Mouse (Mus musculus) hindbrain, postnatal 0 days (tissue): ENCODE data around the gene Fam131a. TPM values are rescaled to one million over a fixed set of nuclear protein-coding genes. Genes with fewer than 3 reads are reported as not detected.

Source experiments
- ATAC-seq: fragments of 200-750 bp; cut with Nextera tagmentation; 2 replicates; pipeline ENCODE4 v1.8.0; 2017; ENCODE audit warnings: mild to moderate bottlenecking, moderate TSS enrichment, moderate library complexity
- DNase-seq: peaks from one replicate; pipeline ENCODE4 v3.0.0-alpha.2; 2015; ENCODE audit warnings: low spot score
- H3K27ac ChIP-seq: fragments of 300-500 bp; sonication (generic); 2 replicates; pipeline ENCODE4 v1.5.1; 2014; ENCODE audit warnings: mild to moderate bottlenecking
- H3K27me3 ChIP-seq: fragments of 300-500 bp; sonication (generic); 2 replicates; pipeline ENCODE4 v1.6.1; 2014; ENCODE audit warnings: low read length, mixed read lengths; ENCODE audit not compliant: insufficient read depth
- H3K36me3 ChIP-seq: fragments of 300-500 bp; sonication (generic); 2 replicates; pipeline ENCODE4 v1.6.1; 2014; ENCODE audit warnings: low read length, mixed read lengths; ENCODE audit not compliant: insufficient read depth
- H3K4me1 ChIP-seq: fragments of 300-500 bp; sonication (generic); 2 replicates; pipeline ENCODE4 v1.6.1; 2014; ENCODE audit warnings: antibody characterized with exemption, low read length, mixed read lengths; ENCODE audit not compliant: insufficient read depth
- H3K4me2 ChIP-seq: fragments of 300-500 bp; sonication (generic); 2 replicates; pipeline ENCODE4 v1.6.1; 2014; ENCODE audit warnings: low read depth, mild to moderate bottlenecking, low read length, moderate library complexity, mixed read lengths
- H3K4me3 ChIP-seq: fragments of 300-500 bp; sonication (generic); 2 replicates; pipeline ENCODE4 v1.5.1; 2014; ENCODE audit warnings: low read length
- H3K9ac ChIP-seq: fragments of 300-500 bp; sonication (generic); replicated peaks from 2 replicates; pipeline ENCODE4 v1.6.1; 2014; ENCODE audit warnings: mild to moderate bottlenecking, low read length, moderate library complexity, mixed read lengths
- H3K9me3 ChIP-seq: fragments of 300-500 bp; sonication (generic); 2 replicates; pipeline ENCODE4 v1.6.1; 2016; ENCODE audit warnings: low read length, mixed read lengths
- CTCF ChIP-seq: IDR thresholded peaks from 2 replicates; pipeline ENCODE4 v1.5.1; 2016; ENCODE audit warnings: antibody characterized with exemption, control low read depth, low read depth
- WGBS: fragments of 180-500 bp; shearing (Covaris S2); extraction: QIAGEN DNeasy Blood & Tissue Kit; methylation state at CpG from one replicate; pipeline ENCODE4 v1.1.7; 2014; 5-methylcytosine and 5-hydroxymethylcytosine counted together
- polyA plus RNA-seq: library from polyadenylated mRNA; unstranded; fragments of >200 nt; fragmentation: Nextera tagmentation; extraction: Ambion mirVana; gene quantifications from 2 replicates; pipeline ENCODE4 v1.2.1, GENCODE M21; 2015
- total RNA-seq: library from RNA; depleted of rRNA; stranded (reverse); fragments of >200 nt; gene quantifications from 2 replicates; pipeline ENCODE4 v1.2.3, GENCODE M21; 2014

The Fam131a gene
- total and polyA plus RNA-seq, 2 experiments from 2014 or later, result 55.4 to 147 TPM

- peaks cover 4% of the 10 kb centered on the region; the same call in 1 of the 2 replicates for H3K4me1 ChIP-seq
- peak overlapping the region; percentile 74 for H3K4me3 ChIP-seq
- peak overlapping the region; percentile 86 for H3K9ac ChIP-seq
- H3K27me3 ChIP-seq, result no peaks in the 10 kb centered on the region
- ATAC-seq (peak; percentile 50), DNase-seq (peak; percentile 45)
- peak overlapping the region; percentile 96 for H3K4me2 ChIP-seq
- under 1% methylated on average over 22 of the region's 30 CpGs for WGBS
- TF ChIP-seq CTCF, result peak; percentile 36
- H3K9me3 ChIP-seq, result no peaks in the 10 kb centered on the region
- H3K27ac ChIP-seq, result peak overlapping the region; percentile 85
- 0 out of 2 replicates have a peak, but pooled peaks cover 4% of the 10 kb centered on the region for H3K36me3 ChIP-seq
These were observed 39.3 kb downstream of the Fam131a start for GRCm38 (mm10) chr16:20732251-20732924.

DNA sequence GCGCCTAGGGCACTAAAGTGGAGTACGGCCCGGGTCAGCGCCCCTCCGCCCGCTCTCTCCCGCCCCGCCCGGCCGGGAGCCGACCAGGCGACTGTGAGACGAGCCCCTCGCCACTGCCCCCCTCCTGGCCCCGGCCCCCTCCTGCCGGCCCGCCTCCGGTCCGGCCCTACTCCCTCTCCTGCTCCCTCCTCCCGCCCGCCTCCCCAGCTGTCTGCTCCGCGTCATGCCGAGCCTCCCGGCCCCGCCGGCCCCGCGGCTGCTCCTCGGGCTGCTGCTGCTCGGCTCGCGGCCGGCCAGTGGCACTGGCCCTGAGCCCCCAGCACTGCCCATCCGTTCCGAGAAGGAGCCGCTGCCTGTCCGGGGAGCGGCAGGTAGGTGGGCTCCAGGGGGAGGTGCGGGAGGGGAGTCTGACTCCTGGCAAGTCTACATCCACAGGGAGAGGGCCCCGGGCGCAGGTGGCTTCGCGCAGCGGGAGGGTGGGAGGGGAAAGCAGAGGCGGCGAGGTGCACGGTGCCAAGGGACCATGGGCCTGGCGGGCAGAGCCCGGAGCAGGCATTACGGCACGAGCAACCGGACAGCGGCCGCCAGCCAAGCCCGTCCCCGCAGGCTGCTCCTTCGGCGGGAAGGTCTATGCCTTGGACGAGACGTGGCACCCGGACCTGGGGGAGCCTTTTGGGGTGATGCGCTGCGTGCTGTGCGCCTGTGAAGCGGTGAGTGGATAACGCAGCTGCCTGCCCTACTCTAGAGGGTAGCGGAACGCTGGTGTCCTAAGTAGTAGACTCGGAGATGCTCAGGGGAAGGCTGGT is 40.1 kb downstream of the Fam131a start, which contains the start of gene Chrd:
TSS of gene Chrd (plus strand) at position 203 of the 806 bp plus-strand sequence.
- peak; percentile 73 for DNase-seq
- Histone ChIP-seq H3K36me3 (0 out of 2 replicates have a peak, but pooled peaks cover 4% of the 10 kb centered on the region), H3K27ac (peak within 1 kb of the TSS; percentile 85), H3K27me3 (no peaks in the 10 kb centered on the region), H3K4me1 (peaks cover 4% of the 10 kb centered on the region; the same call in 1 of the 2 replicates), H3K4me3 (peak within 1 kb of the TSS; percentile 74), H3K4me2 (peak within 1 kb of the TSS; percentile 96), H3K9me3 (no peaks in the 10 kb centered on the region), H3K9ac (peak within 1 kb of the TSS; percentile 86)
- peak; percentile 80 for ATAC-seq
- no peak for TF ChIP-seq CTCF
- 1% methylated on average over 57 of the region's 70 CpGs for WGBS

DNA sequence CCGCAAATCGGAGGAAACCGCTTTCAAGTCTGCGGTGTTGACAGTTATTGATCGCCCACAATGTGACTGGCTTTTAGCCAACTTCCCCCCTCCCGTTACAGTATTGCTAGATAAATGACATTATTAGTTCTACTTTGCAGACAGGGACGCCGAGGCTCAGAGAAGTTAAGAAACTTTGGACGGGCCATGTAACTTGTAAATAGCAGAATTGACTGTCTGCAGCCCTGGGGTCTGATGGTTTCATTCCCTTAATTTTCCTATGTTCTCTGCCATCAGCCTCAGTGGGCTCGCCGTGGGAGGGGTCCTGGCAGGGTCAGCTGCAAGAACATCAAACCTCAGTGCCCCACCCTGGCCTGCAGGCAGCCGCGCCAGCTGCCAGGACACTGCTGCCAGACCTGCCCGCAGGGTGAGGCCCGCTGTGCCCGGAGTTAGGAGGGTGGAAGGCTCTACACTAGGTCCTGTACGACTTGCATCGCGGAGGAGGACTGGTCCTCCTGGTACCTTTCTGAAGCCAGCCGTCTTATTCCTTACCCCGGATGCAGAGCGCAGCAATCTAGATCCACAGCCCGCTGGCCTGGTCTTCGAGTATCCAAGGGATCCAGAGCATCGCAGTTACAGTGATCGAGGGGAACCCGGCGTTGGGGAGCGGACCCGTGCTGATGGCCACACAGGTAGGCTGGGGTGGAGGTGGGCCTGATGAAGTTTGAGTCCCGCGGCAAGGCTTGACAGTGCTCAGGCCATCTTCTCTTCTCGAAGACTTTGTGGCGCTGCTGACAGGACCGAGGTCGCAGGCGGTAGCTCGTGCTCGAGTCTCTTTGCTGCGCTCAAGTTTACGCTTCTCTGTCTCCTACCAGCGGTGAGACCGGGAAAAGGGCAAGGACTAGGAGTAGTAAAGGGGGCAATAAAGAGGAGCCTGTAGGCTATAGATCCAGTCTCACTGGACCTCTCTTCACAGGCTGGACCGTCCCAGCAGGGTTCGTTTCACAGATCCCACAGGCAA is 41.0 kb downstream of the Fam131a start, which contains the start of gene Thpo:
TSS of gene Thpo (minus strand) at position 781 of the 1,000 bp plus-strand sequence.
- Histone ChIP-seq H3K9me3 (no peaks in the 10 kb centered on the region), H3K36me3 (0 out of 2 replicates have a peak, but pooled peaks cover 4% of the 10 kb centered on the region), H3K9ac (peak within 1 kb of the TSS; percentile 86), H3K27ac (peak within 1 kb of the TSS; percentile 85), H3K27me3 (no peaks in the 10 kb centered on the region), H3K4me3 (peak within 1 kb of the TSS; percentile 74), H3K4me1 (peaks cover 4% of the 10 kb centered on the region; the same call in 1 of the 2 replicates), H3K4me2 (peak within 1 kb of the TSS; percentile 96)
- DNase-seq (peak; percentile 38), ATAC-seq (no peak)
- peak; percentile 36 for TF ChIP-seq CTCF
- 4% methylated on average over 45 of the region's 45 CpGs for WGBS

DNA sequence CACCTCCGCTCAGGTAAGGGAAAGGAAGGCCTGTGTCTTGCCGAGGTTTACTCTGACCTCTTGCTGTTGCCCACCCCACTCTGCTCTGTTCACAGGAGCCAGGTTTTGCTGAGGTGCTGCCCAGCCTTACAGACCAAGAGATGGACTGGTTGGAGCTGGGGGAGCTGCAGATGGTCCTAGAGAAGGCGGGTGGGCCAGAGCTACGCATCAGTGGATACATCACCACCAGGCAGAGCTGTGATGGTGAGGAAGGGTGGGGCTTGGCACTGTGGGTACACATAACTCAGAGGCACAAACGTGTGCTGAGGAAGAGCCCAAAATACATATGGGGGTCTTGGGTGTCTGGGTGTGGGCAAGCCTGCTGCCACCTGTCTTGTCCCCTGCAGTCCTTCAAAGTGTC is 42.6 kb downstream of the Fam131a start:
- no peak overlapping the region for H3K27ac ChIP-seq
- ATAC-seq, result no peak
- 0 out of 2 replicates have a peak, but pooled peaks cover 4% of the 10 kb centered on the region for H3K36me3 ChIP-seq
- TF ChIP-seq CTCF, result no peak
- WGBS, result 76% methylated on average over 5 of the region's 5 CpGs
- DNase-seq, result no peak
- no peak overlapping the region for H3K4me3 ChIP-seq
- no peak overlapping the region for H3K9ac ChIP-seq
- H3K27me3 ChIP-seq, result no peaks in the 10 kb centered on the region
- H3K9me3 ChIP-seq, result no peaks in the 10 kb centered on the region
- H3K4me1 ChIP-seq, result peaks cover 4% of the 10 kb centered on the region; the same call in 1 of the 2 replicates
- H3K4me2 ChIP-seq, result no peak overlapping the region

DNA sequence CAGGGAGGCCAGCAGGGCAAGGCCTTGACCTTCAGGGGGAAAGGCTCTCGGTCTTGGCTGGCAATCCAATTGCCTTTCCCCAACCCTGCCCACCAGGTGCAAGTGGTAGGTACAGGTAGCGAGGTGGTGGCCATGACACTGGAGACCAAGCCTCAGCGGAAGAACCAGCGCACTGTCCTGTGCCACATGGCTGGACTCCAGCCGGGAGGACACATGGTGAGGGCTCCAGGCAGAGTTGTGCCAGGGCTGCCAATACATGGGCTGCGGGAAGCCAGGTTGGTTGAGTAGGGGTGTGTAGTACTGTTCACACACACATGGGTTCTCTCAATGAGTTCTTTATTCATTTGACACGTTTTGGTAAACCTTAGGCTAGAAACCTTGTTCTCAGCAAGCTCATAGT is 43.1 kb downstream of the Fam131a start:
- Histone ChIP-seq H3K4me1 (peaks cover 4% of the 10 kb centered on the region; the same call in 1 of the 2 replicates), H3K4me2 (no peak overlapping the region), H3K36me3 (0 out of 2 replicates have a peak, but pooled peaks cover 4% of the 10 kb centered on the region), H3K27ac (no peak overlapping the region), H3K27me3 (no peaks in the 10 kb centered on the region), H3K9me3 (no peaks in the 10 kb centered on the region), H3K9ac (no peak overlapping the region), H3K4me3 (no peak overlapping the region)
- no peak for ATAC-seq
- WGBS, result 85% methylated on average over 7 of the region's 7 CpGs
- DNase-seq, result no peak
- TF ChIP-seq CTCF, result no peak
